Mouse (Mus musculus) A20 (cell line): ENCODE results near the gene Psme3.

Experiments
- DNase-seq: peaks from one replicate; pipeline ENCODE4 v3.0.0-alpha.2; 2011; ENCODE audit warnings: low read depth, low spot score

Psme3 gene

DNA sequence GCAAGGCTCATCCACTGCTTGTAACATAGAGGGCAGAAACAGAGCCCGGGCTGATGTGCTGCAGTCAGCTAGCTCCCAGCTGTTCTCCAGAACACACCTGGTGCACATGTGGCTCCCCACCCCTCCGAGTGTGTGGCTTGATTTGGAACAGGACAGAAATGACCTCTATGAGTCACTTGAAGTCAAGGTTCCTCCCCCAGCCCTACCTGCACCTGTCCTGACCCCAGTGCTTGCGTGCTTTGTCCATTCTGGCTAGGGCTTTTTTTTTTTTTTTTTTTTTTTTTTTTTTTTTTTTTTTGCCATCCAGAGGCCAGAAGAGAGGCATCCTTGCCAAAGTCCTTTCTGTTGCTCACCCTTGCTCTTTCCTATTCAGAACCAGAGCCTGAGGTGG lies 35.7 kb downstream of the Psme3 start:
- DNase-seq: peak; percentile 48

- DNase-seq: no peak
These were observed 37.4 kb downstream of the Psme3 start for GRCm38 (mm10) chr11:101353436-101353835.

DNA sequence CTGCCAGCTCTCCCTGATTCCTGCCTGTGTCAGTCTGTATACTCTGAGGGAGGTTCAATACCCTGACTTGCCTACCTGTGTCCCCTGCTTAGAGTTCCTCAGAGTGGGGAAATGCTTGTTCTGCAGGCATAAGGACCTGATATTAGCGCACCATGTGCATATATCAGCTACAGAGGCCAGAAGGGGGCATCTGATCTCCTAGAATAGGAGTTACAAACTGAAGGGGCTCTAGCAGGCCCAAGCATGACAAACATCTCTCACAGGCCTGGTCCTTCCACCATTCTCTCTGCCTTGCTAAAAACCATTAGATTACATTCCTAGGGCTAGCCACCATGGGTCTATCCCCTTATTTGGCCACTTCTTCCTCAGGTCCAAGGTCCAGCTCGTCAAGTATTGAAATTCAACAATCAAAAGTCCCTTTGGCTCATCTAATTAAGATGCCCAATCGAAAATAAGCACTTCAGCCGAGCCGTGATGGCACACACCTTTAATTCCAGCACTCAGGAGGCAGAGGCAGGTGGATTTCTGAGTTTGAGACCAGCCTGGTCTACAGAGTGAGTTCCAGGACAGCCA lies 38.5 kb downstream of the Psme3 start:
- peak; percentile 19 for DNase-seq

- DNase-seq: no peak
These were observed 39.9 kb downstream of the Psme3 start for GRCm38 (mm10) chr11:101355916-101356315.

DNA sequence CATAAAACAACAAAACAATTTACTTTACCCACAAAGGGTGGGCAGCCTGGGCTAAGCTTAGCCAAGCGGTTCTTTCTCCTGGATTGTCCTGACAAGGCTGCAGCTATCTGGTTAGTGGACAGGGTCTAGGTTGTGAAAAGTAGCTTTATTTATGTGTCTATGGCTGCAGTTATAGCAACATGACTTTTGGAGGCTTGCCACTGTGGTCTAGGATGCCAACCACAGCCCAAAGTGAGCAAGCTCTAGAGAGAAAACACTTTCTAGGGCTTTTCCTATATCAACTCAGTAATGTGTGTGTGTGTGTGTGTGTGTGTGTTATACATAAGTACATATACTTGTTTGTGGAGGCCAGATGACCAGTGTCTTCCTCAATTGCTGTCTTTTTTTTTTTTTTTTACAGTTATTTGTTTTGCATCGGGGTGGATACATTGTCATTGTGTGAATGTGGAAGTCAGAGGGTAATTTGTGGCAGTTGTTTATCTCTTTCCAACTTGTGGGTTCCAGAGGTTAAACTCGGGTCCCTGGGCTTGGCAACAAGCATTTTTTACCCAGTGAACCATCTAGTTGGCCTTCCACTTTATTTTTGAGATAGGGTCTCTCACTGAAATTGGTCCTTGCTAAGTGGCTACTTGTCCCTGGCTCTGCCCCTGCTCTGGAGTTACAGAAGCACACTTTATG lies 41.6 kb downstream of the Psme3 start:
- no peak for DNase-seq

DNA sequence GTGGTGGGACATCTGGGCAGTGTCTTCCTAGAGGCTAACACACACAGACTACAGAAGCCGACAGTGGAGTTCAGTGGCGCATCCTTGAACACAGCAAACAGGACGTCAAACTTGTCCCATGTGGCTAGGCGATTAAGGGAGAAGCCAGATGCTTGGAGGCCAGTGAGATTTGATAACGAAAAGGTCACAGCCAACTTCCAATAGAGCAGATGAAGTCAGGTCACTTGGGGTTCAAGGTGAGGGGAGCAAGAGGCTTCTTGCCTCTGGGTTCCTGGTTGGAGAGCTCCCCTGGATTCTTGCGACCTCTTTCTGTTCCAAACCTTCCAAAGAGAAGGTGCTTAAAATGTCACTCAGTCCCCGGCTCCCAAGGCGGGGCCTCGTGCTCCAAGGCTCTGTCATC lies 43.8 kb downstream of the Psme3 start:
- DNase-seq: no peak

- DNase-seq: no peak
These were observed 44.7 kb downstream of the Psme3 start for GRCm38 (mm10) chr11:101360651-101361113.

DNA sequence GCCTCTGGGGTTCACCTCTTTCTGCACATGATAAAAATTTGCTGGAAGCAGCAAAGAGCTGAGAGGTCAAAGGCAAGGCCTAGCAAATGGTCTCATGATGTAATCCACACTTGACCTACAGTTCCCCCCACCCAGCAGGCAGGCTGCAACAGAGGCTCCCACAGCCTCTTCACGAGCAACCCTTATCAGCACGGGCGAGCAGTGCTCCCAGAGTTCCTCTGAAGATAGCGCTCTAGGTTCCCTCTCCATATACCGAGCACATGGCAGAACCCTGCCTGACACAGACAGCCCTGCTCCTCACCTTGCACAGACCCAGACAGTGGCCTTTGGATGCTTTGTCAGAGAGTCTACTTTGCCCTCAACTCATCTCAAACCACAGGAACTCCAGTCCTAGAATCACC lies 48.5 kb downstream of the Psme3 start:
- DNase-seq: no peak

- no peak for DNase-seq
These were observed 51.4 kb downstream of the Psme3 start, which contains the start of gene G6pc for GRCm38 (mm10) chr11:101367326-101367935. G6pc (plus strand) TSS chr11:101367561.

DNA sequence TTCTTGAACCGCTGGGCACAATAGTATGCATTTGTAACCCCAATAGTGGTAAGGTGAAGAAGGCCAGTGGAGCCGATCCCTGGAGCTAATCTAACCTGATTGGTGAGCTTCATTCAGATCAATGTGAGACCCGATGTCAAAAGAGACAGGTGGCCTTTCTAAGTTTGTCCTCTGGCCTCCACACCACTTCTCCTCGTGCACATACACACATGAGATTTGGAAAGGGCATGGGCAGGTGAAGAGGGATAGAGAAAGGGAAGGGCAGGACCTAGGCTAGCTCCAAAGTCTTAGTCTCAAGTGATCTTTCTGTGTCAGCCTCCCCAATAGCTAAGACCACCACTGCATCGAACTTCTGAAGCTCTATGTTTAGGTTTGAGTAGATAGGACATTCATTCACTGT lies 54.1 kb downstream of the Psme3 start:
- no peak for DNase-seq
